Mouse (Mus musculus) cortical plate, adult 2 months (tissue): ENCODE results near the gene Mgat5.

Experiments used
- CTCF ChIP-seq: fragments of 200-500 bp; IDR thresholded peaks from 2 replicates; pipeline ENCODE4 v1.5.1; 2011; ENCODE audit warnings: mild to moderate bottlenecking, control low read depth, low read length; ENCODE audit not compliant: insufficient read depth; ENCODE audit errors: extremely low read depth
- POLR2A ChIP-seq: fragments of 200-500 bp; IDR thresholded peaks from 2 replicates; pipeline ENCODE4 v1.6.1; 2011; ENCODE audit warnings: mild to moderate bottlenecking, low read length, control low read depth; ENCODE audit not compliant: insufficient read depth; ENCODE audit errors: extremely low read depth

DNA sequence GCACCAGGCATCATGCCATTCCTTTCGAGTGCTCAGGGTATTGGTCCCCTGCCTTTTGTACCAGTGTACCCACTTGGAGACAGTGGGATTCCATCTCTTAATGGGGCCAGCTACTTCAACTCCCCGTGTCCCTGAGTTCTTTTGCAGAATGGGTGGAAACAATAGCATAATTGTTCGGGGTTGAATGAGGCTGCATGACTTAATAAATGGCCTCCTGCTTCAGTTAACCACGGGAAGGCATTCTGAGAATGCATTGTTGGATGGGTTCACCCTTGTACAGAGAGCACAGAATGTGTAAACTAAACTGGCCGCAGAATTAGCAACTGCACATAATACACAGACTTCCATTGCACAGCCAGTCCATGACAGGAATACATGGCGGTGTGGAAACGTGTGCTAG is 214.8 kb downstream of the Mgat5 start:
- no peak for TF ChIP-seq POLR2A
- TF ChIP-seq CTCF, result no peak
